Mouse (Mus musculus): ENCODE data around the gene Gm17349. TPM values are rescaled to one million over a fixed set of nuclear protein-coding genes. Genes with fewer than 3 reads are reported as not detected.
"Not testable (repeated sequence)": the region's sequence is repeated elsewhere in the genome, so short reads cannot be mapped to it uniquely, and the experiment has no call there.

The Gm17349 gene
- 17.6 and 18.1 TPM in 2 replicates for total RNA-seq (2021)
- long read RNA-seq, experiment 1, partial matches to known transcripts: 0 of 7 reads
- long read RNA-seq, experiment 1, other reads (novel, unspliced or antisense): 7 of 7 reads
- long read RNA-seq, experiment 2, partial matches to known transcripts: 0 of 2 reads
- long read RNA-seq, experiment 2, other reads (novel, unspliced or antisense): 2 of 2 reads

GRCm38 (mm10) chr15:99705440-99706048 is at the start of gene Gm17349:
Gene Gm17349, minus strand, starts transcription at chr15:99705490.
- DNase-seq: peak; percentile 87

- no peak for DNase-seq
Observed at GRCm38 (mm10) chr15:99754204-99754603, 48.9 kb upstream of the Gm17349 start.

- peak; percentile 17 for DNase-seq
Observed at GRCm38 (mm10) chr15:99740229-99740628, 34.9 kb upstream of the Gm17349 start.

- DNase-seq: no peak
Observed at GRCm38 (mm10) chr15:99736675-99737074, 31.4 kb upstream of the Gm17349 start.

- DNase-seq: peak; percentile 99
Observed at GRCm38 (mm10) chr15:99735631-99736030, 30.3 kb upstream of the Gm17349 start.

GRCm38 (mm10) chr15:99733186-99733585 is 27.9 kb upstream of the Gm17349 start:
- peak; percentile 55 for DNase-seq

- DNase-seq: no peak
Observed at GRCm38 (mm10) chr15:99731678-99732077, 26.4 kb upstream of the Gm17349 start.

GRCm38 (mm10) chr15:99731167-99731566 is 25.9 kb upstream of the Gm17349 start:
- no peak for DNase-seq

- DNase-seq: no peak
Observed at GRCm38 (mm10) chr15:99729056-99729783, 23.9 kb upstream of the Gm17349 start.

- no peak for DNase-seq
Observed at GRCm38 (mm10) chr15:99728211-99728610, 22.9 kb upstream of the Gm17349 start.

- no peak for DNase-seq
Observed at GRCm38 (mm10) chr15:99727525-99727924, 22.2 kb upstream of the Gm17349 start.

- DNase-seq: not testable (repeated sequence)
Observed at GRCm38 (mm10) chr15:99727039-99727438, 21.7 kb upstream of the Gm17349 start.

GRCm38 (mm10) chr15:99726549-99726948 is 21.3 kb upstream of the Gm17349 start:
- no peak for DNase-seq

- peak; percentile 96 for DNase-seq
Observed at GRCm38 (mm10) chr15:99725341-99726155, 20.3 kb upstream of the Gm17349 start, which contains the start of gene Cox14. Gene Cox14, plus strand, starts transcription at chr15:99725618.

- peak; percentile 92 for DNase-seq
Observed at GRCm38 (mm10) chr15:99724292-99725021, 19.2 kb upstream of the Gm17349 start.

GRCm38 (mm10) chr15:99723515-99724291 is 18.4 kb upstream of the Gm17349 start:
- DNase-seq: peak; percentile 91

- peak; percentile 24 for DNase-seq
Observed at GRCm38 (mm10) chr15:99723120-99723514, 17.8 kb upstream of the Gm17349 start.

GRCm38 (mm10) chr15:99721921-99722743 is 16.8 kb upstream of the Gm17349 start:
- peak; percentile 42 for DNase-seq

GRCm38 (mm10) chr15:99719865-99720264 is 14.6 kb upstream of the Gm17349 start:
- DNase-seq: no peak

GRCm38 (mm10) chr15:99718461-99719021 is 13.3 kb upstream of the Gm17349 start:
- DNase-seq: peak; percentile 56

Data from adrenal gland, postnatal 14 days (tissue).